Mouse (Mus musculus) MEL (cell line): ENCODE data around the gene Tnni1.

Experiments
- CTCF ChIP-seq, 3 experiments: IDR thresholded peaks in 2 of 3; conservative IDR thresholded peaks in 1 of 3; 2 replicates each; pipeline ENCODE4 v1.5.1; 2011 to 2012; ENCODE audit warnings: low read length in 3 of 3, low read depth in 2 of 3, mild to moderate bottlenecking in 2 of 3, improper control_type of control experiment in 1 of 3, inconsistent platforms in 1 of 3, mixed read lengths in 1 of 3, moderate library complexity in 1 of 3; ENCODE audit not compliant: control insufficient read depth in 1 of 3, insufficient read depth in 1 of 3, poor library complexity in 1 of 3, severe bottlenecking in 1 of 3
- MAFK ChIP-seq: IDR thresholded peaks from 2 replicates; pipeline ENCODE4 v1.6.1; 2011; ENCODE audit warnings: low read depth, mild to moderate bottlenecking, low read length, improper control_type of control experiment, borderline replicate concordance
- POLR2A ChIP-seq, 2 experiments: IDR thresholded peaks; 2 replicates each; pipeline ENCODE4 v1.6.1; 2011 to 2012; ENCODE audit warnings: low read length in 2 of 2, mild to moderate bottlenecking in 2 of 2, control low read depth in 1 of 2, improper control_type of control experiment in 1 of 2, low read depth in 1 of 2, moderate library complexity in 1 of 2; ENCODE audit not compliant: control insufficient read depth in 1 of 2, insufficient read depth in 1 of 2, poor library complexity in 1 of 2

DNA sequence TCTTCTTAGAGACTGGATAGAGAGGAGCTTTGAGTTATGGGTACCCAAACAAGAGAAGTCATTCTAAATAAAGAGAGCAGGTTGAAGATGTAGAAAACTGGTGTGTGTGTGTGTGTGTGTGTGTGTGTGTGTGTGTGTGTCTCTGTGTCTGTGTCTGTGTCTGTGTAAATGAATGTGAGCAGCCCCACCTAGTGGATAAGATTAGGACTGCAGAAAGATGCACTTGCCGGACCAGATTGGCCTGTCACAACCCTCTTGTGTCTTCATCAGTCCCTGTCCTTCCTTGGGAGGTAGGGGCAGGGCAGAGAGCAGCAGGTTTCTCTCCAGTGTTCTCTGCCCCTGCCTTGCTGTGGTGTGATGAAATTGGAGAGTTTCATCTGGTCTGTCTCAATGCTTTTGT lies 49.7 kb downstream of the Tnni1 start:
- TF ChIP-seq POLR2A (IDR thresholded peaks at IDR 0.05; ENCODE audit: control insufficient read depth in 1 of 2, insufficient read depth in 1 of 2, low read depth in 1 of 2, low read length in 2 of 2, poor library complexity in 1 of 2), result no peak
- no peak for TF ChIP-seq MAFK
- TF ChIP-seq CTCF (IDR thresholded peaks at IDR 0.05 in 2 of 3, conservative IDR thresholded peaks at IDR 0.05 in 1 of 3; ENCODE audit: control insufficient read depth in 1 of 3, insufficient read depth in 1 of 3, low read depth in 2 of 3, low read length in 3 of 3, poor library complexity in 1 of 3, severe bottlenecking in 1 of 3), result peak; percentile 46 to 73 (median 56); a peak in 5 of 6 replicates
